Mouse (Mus musculus): Measurements from ENCODE around the gene Atxn2.

DNA sequence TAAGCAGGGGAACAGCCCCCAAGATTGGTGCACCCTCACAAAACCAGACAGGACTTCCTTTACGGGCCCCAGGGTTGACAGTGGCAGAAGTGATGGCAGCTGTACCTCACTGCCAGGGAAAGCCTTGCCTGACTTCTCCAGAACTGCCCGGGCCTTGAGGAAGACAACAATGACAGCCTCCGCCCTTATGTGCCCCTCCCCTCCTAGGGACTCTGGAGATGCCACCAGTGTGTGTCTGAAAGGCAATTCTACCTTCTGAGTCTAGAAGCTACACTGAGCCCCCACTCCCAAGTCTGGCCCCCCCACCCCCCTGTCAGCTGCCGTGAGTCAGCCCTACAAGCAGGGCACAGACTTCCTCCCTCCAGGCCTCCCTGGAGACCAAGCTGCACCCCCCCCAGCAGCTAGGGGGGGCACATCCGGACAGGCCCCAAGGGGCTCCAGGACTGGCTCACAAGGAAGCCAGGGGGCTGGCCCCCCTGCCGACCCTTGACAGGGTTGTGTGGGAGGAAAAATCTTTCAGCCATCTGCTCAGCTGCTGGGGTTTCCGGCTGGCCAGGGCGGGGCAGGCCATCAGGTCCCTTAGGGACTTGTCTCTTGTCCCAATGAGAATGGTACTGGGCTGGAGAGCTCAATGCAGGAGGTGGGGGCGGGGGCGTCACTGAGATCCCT, 122.6 kb downstream of the Atxn2 start:
- TF ChIP-seq POLR2A (IDR thresholded peaks at IDR 0.05; ENCODE audit: low read depth, low read length) (no peak), CTCF (conservative IDR thresholded peaks at IDR 0.05; ENCODE audit: insufficient read depth, insufficient read length, low read depth, low read length) (no peak)

Measured in kidney, adult 2 months (tissue).